Mouse (Mus musculus) limb, embryonic 11.5 days (tissue): ENCODE results near the gene Ccnd3. TPM values are rescaled to one million over a fixed set of nuclear protein-coding genes. Genes with fewer than 3 reads are reported as not detected.

Source experiments
- ATAC-seq: fragments of 200-750 bp; cut with Nextera tagmentation; 2 replicates; pipeline ENCODE4 v1.8.0; 2017; ENCODE audit warnings: low read depth; ENCODE audit not compliant: insufficient number of reproducible peaks, low FRiP score, low TSS enrichment
- DNase-seq: peaks from one replicate; pipeline ENCODE4 v3.0.0-alpha.2; 2015; ENCODE audit warnings: low spot score
- H3K27ac ChIP-seq: fragments of 300-500 bp; sonication (generic); replicated peaks from 2 replicates; pipeline ENCODE4 v1.5.1; 2014; ENCODE audit warnings: low read depth, mild to moderate bottlenecking, low read length
- H3K27me3 ChIP-seq: fragments of 300-500 bp; sonication (generic); 2 replicates; pipeline ENCODE4 v1.6.1; 2014; ENCODE audit warnings: mild to moderate bottlenecking, low read length, mixed read lengths; ENCODE audit not compliant: control insufficient read depth, insufficient read depth
- H3K36me3 ChIP-seq: fragments of 300-500 bp; sonication (generic); 2 replicates; pipeline ENCODE4 v1.6.1; 2014; ENCODE audit warnings: mild to moderate bottlenecking, low read length, moderate library complexity, mixed read lengths; ENCODE audit not compliant: control insufficient read depth, insufficient read depth
- H3K4me1 ChIP-seq: fragments of 300-500 bp; sonication (generic); 2 replicates; pipeline ENCODE4 v1.6.1; 2014; ENCODE audit warnings: low read length, mixed read lengths; ENCODE audit not compliant: control insufficient read depth, insufficient read depth
- H3K4me2 ChIP-seq: fragments of 300-500 bp; sonication (generic); 2 replicates; pipeline ENCODE4 v1.6.1; 2014; ENCODE audit warnings: low read depth, mild to moderate bottlenecking, moderate library complexity; ENCODE audit not compliant: severe bottlenecking
- H3K4me3 ChIP-seq: fragments of 300-500 bp; sonication (generic); 2 replicates; pipeline ENCODE4 v1.5.1; 2014; ENCODE audit warnings: low read depth, low read length
- H3K9ac ChIP-seq: fragments of 300-500 bp; sonication (generic); 2 replicates; pipeline ENCODE4 v1.6.1; 2014; ENCODE audit warnings: mild to moderate bottlenecking, low read length
- H3K9me3 ChIP-seq: fragments of 300-500 bp; sonication (generic); 2 replicates; pipeline ENCODE4 v1.6.1; 2016; ENCODE audit warnings: low read length; ENCODE audit not compliant: control insufficient read depth
- WGBS: fragments of 180-500 bp; shearing (Covaris S2); extraction: QIAGEN DNeasy Blood & Tissue Kit; methylation state at CpG from one replicate; pipeline ENCODE4 v1.1.7; 2014; 5-methylcytosine and 5-hydroxymethylcytosine counted together
- polyA plus RNA-seq: library from polyadenylated mRNA; unstranded; fragments of >200 nt; fragmentation: Nextera tagmentation; extraction: Ambion mirVana; gene quantifications from 2 replicates; pipeline ENCODE4 v1.2.1, GENCODE M21; 2014

The Ccnd3 gene
- polyA plus RNA-seq, 1 experiment from 2014 or later, result 350 TPM

DNA sequence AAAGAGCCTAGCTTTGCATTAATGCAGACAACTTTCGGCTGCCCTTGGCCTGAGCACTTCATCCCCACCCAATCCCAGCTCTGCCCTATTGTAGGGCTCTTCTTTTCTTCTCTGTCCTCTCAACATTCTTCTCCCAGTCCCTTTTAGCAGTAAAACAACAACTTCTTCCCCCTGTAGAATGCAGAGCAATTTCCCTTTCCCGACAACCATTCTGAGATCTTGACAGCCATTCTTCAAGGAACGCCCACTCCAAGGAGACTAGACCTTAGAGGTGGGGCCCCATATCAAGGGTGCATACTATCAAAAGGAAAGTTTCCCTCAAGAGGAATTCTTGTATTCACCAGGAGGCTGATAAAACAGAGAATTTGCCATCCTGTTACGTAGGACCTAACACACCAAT, 144.1 kb downstream of the Ccnd3 start:
- no peaks in the 10 kb centered on the region for H3K27me3 ChIP-seq
- DNase-seq (no peak), ATAC-seq (no peak)
- H3K9ac ChIP-seq, result no peak overlapping the region
- no peaks in the 10 kb centered on the region for H3K9me3 ChIP-seq
- H3K4me2 ChIP-seq, result no peak overlapping the region
- no peaks in the 10 kb centered on the region for H3K4me1 ChIP-seq
- 77% methylated on average over 4 of the region's 4 CpGs for WGBS
- H3K4me3 ChIP-seq, result no peak overlapping the region
- no peak overlapping the region for H3K27ac ChIP-seq
- no peaks in the 10 kb centered on the region for H3K36me3 ChIP-seq

Other genes starting within 250 kb of the Ccnd3 start
- 79.8 and 79.9 TPM in 2 replicates for gene Mrps10, start 136.2 kb upstream of the Ccnd3 start, polyA plus RNA-seq
- gene Guca1b, start 119.7 kb upstream of the Ccnd3 start, polyA plus RNA-seq, result 0.25 and 0.51 TPM in 2 replicates
- gene Guca1a, start 104.5 kb upstream of the Ccnd3 start, polyA plus RNA-seq, result 0.23 TPM in 1 of 2 replicates, not detected in the other
- gene AI661453, start 68.4 kb upstream of the Ccnd3 start, polyA plus RNA-seq, result 0.41 and 0.74 TPM in 2 replicates
- gene 1700001C19Rik, start 67.7 kb upstream of the Ccnd3 start, polyA plus RNA-seq, result 0.12 TPM in 1 of 2 replicates, not detected in the other
- 30.4 and 33.7 TPM in 2 replicates for gene Taf8, start 2.8 kb upstream of the Ccnd3 start, polyA plus RNA-seq
- 30.7 and 31.6 TPM in 2 replicates for gene Bysl, start 106.4 kb downstream of the Ccnd3 start, polyA plus RNA-seq
- 49.5 and 50.4 TPM in 2 replicates for gene Med20, start 106.5 kb downstream of the Ccnd3 start, polyA plus RNA-seq
- 1.3 and 1.5 TPM in 2 replicates for gene Gm20517, start 106.5 kb downstream of the Ccnd3 start, polyA plus RNA-seq
- gene Usp49, start 125.6 kb downstream of the Ccnd3 start, polyA plus RNA-seq, result 4.7 and 6.7 TPM in 2 replicates
- 404 and 441 TPM in 2 replicates for gene Tomm6, start 183.3 kb downstream of the Ccnd3 start, polyA plus RNA-seq
- 3.9 and 4.2 TPM in 2 replicates for gene Frs3, start 184.0 kb downstream of the Ccnd3 start, polyA plus RNA-seq
- gene Gm21981, start 189.4 kb downstream of the Ccnd3 start, polyA plus RNA-seq, result 0.95 and 1.3 TPM in 2 replicates
- gene Prickle4, start 189.7 kb downstream of the Ccnd3 start, polyA plus RNA-seq, result 1.8 and 2.6 TPM in 2 replicates
- not detected in 2 replicates for gene Pgc, start 221.8 kb downstream of the Ccnd3 start, polyA plus RNA-seq
- gene Tfeb, start 232.0 kb downstream of the Ccnd3 start, polyA plus RNA-seq, result 3.7 and 5.6 TPM in 2 replicates